Mouse (Mus musculus): Measurements from ENCODE around the gene Gm595.

DNA sequence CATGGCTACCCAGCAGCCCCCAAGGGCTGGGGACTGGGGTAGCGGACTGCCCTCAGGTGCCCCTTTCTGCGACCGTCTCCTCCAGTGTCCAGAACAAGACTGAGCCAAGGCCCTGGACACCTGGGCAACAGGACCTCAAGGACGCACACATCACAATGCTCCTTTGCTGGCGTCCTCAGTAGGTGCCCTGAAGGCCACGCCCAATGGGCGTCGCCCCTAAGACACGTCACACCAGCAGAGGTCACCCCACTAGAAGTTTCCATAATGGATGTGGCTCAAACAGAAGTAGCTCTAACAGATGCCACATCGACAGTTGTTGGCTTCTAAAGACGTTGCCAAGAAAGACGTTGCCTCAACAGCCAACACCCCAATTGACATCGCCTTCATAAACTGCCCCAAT lies at the start of gene Gm595:
- TF ChIP-seq GATA1 (IDR thresholded peaks at IDR 0.05; ENCODE audit: borderline replicate concordance, low read length) (no peak), CTCF (IDR thresholded peaks at IDR 0.05; ENCODE audit: low read depth, low read length) (no peak), GATA2 (IDR thresholded peaks at IDR 0.05; ENCODE audit: borderline replicate concordance, low read depth, low read length) (no peak)
